Comparison of ENCODE assay signal across 19 mouse cellular contexts in genomic region chr15:62179801-62180200, GRCm38 (mm10).
DNase-seq lines count a peak whose midpoint lies in the region; TF ChIP-seq lines count a peak whose summit lies in the region.
"Had no signal": no experiment of that assay in that cellular context is flagged by ENCODE, and none has a peak within 500 bp of the region (broad histone marks: within the 10 kb centered on the region; RNA-seq: fewer than 3 reads in every experiment).

No protein-coding gene starts in this region.

- dilution Hi-C loops in CH12.LX (cut with MboI; ENCODE audit: extremely low pct_ligation_motif_present, extremely low pct_unique_long_range_greater_than_20kb, low sequenced_read_pairs), result no loop called here

- H3K27me3 ChIP-seq in CH12.LX (replicated peaks), result no peaks in the 10 kb centered on the region
- H3K27me3 ChIP-seq: hindbrain, embryonic 13.5 days; liver, embryonic 15.5 days; lung, embryonic 15.5 days; stomach, embryonic 15.5 days had no signal

- peaks cover 73% of the 10 kb centered on the region for H3K79me2 ChIP-seq in CH12.LX (replicated peaks; ENCODE audit: control insufficient read depth, extremely low read depth, insufficient read depth, poor library complexity, severe bottlenecking)

- no peak for TF ChIP-seq EP300 in CH12.LX (IDR thresholded peaks at IDR 0.05; ENCODE audit: low read length)

- in situ Hi-C loops in CH12.LX (cut with MboI; ENCODE audit: low pct_ligation_motif_present, low pct_unique_long_range_greater_than_20kb, low sequenced_read_pairs), result no loop called here

- no peak for TF ChIP-seq RAD21 in CH12.LX (IDR thresholded peaks at IDR 0.05; ENCODE audit: low read depth, low read length)

- H3K9ac ChIP-seq in CH12.LX (ENCODE audit: insufficient read depth, low read depth), result peak overlapping the region; percentile 39; the same call in 1 of the 2 replicates
- H3K9ac ChIP-seq: hindbrain, embryonic 13.5 days; liver, embryonic 15.5 days; lung, embryonic 15.5 days; stomach, embryonic 15.5 days had no signal

- peaks cover 43 to 83% of the 10 kb centered on the region in 2 experiments for H3K36me3 ChIP-seq in CH12.LX (replicated peaks in 1 of 2; ENCODE audit: control insufficient read depth in 1 of 2, insufficient read depth in 1 of 2, low read length in 1 of 2)
- H3K36me3 ChIP-seq: hindbrain, embryonic 13.5 days; liver, embryonic 15.5 days; lung, embryonic 15.5 days; stomach, embryonic 15.5 days had no signal

- H3K9me3 ChIP-seq in CH12.LX (replicated peaks; ENCODE audit: low read length), result no peaks in the 10 kb centered on the region
- H3K9me3 ChIP-seq: hindbrain, embryonic 13.5 days; liver, embryonic 15.5 days; lung, embryonic 15.5 days; stomach, embryonic 15.5 days had no signal

- peaks cover 61 to 95% of the 10 kb centered on the region in 2 experiments for H3K4me1 ChIP-seq in CH12.LX (ENCODE audit: control insufficient read depth in 1 of 2, insufficient read depth in 2 of 2)
- H3K4me1 ChIP-seq: lung, embryonic 15.5 days; stomach, embryonic 15.5 days had no signal

- peak overlapping the region; percentile 71 for H3K27ac ChIP-seq in CH12.LX (ENCODE audit: insufficient read depth, low read depth)
- H3K27ac ChIP-seq: hindbrain, embryonic 13.5 days; liver, embryonic 15.5 days; lung, embryonic 15.5 days; stomach, embryonic 15.5 days had no signal

- no peak for TF ChIP-seq POLR2A in CH12.LX (IDR thresholded peaks at IDR 0.05; ENCODE audit: low read depth, low read length)

- H3K4me3 ChIP-seq in CH12.LX (replicated peaks in 1 of 3; ENCODE audit: low read depth in 2 of 3, low read length in 2 of 3, poor library complexity in 1 of 3), result peak overlapping the region in 1 of 3 experiments; percentile 3
- H3K4me3 ChIP-seq: hindbrain, embryonic 13.5 days; liver, embryonic 15.5 days; lung, embryonic 15.5 days; stomach, embryonic 15.5 days had no signal

- peak overlapping the region; percentile 8; the same call in 1 of the 2 replicates for H3K4me2 ChIP-seq in CH12.LX (ENCODE audit: insufficient read depth, low read depth, poor library complexity, severe bottlenecking)
- H3K4me2 ChIP-seq: hindbrain, embryonic 13.5 days; liver, embryonic 15.5 days; lung, embryonic 15.5 days; stomach, embryonic 15.5 days had no signal

- no peak for TF ChIP-seq CTCF in CH12.LX (conservative IDR thresholded peaks at IDR 0.05 in 1 of 2, IDR thresholded peaks at IDR 0.05 in 1 of 2; ENCODE audit: low read depth in 2 of 2, low read length in 2 of 2)

- DNase-seq in heart, adult 11 months, result peak; percentile 16
- no peak for DNase-seq in heart, postnatal 36 days
- no peak for DNase-seq in CH12.LX (ENCODE audit: extremely low read depth)
- DNase-seq in brain, adult 2 months (ENCODE audit: low read depth, low spot score), result peak; percentile 62
- DNase-seq in testis, postnatal 14 days (ENCODE audit: low spot score), result peak; percentile 56
- DNase-seq in urinary bladder, postnatal 4 days (ENCODE audit: low spot score in 2 of 2), result no peak
- DNase-seq in thymus, postnatal 4 days, result no peak
- DNase-seq: cerebellum, adult 2 months; cerebellum, postnatal 25 days; embryo, embryonic 11 days; gastrocnemius, postnatal 14 days; kidney, adult 11 months; kidney, postnatal 4 days; lung, postnatal 36 days; thymus, adult 2 months had no signal

- intact Hi-C loops in heart, postnatal 36 days (cut with DNase I), result no loop called here

TF ChIP-seq in CH12.LX, 34 proteins besides CTCF, POLR2A, EP300 and RAD21:
- no peak for TF ChIP-seq HCFC1 (IDR thresholded peaks at IDR 0.05; ENCODE audit: low read depth, low read length)
- TF ChIP-seq BHLHE40 (IDR thresholded peaks at IDR 0.05; ENCODE audit: low read depth, low read length), result no peak
- no peak for TF ChIP-seq ETS1 (conservative IDR thresholded peaks at IDR 0.05; ENCODE audit: low read depth, low read length)
- TF ChIP-seq CHD1 (IDR thresholded peaks at IDR 0.05; ENCODE audit: low read depth, low read length), result no peak
- TF ChIP-seq MAX (IDR thresholded peaks at IDR 0.05; ENCODE audit: low read length), result no peak
- no peak for TF ChIP-seq POLR2AphosphoS2 (IDR thresholded peaks at IDR 0.05; ENCODE audit: low read depth, low read length)

Comparison
In these comparisons a context has a peak if more than half of its experiments do, and no peak if none do; other contexts are left out.
1. DNase-seq: peak in heart, adult 11 months (single experiment), brain, adult 2 months (single experiment) and testis, postnatal 14 days (single experiment); none in heart, postnatal 36 days (0 of 2), CH12.LX (single experiment), urinary bladder, postnatal 4 days (0 of 2) and thymus, postnatal 4 days (single experiment).